Mouse (Mus musculus) retina, embryonic 14.5 days (tissue): ENCODE results near the gene Ninj2.

Source experiments
- DNase-seq: peaks from one replicate; pipeline ENCODE4 v3.0.0-alpha.2; 2015; ENCODE audit warnings: low spot score

Ninj2 gene

GRCm38 (mm10) chr6:120199638-120200394, 106.7 kb downstream of the Ninj2 start:
- DNase-seq: peak; percentile 46

DNA sequence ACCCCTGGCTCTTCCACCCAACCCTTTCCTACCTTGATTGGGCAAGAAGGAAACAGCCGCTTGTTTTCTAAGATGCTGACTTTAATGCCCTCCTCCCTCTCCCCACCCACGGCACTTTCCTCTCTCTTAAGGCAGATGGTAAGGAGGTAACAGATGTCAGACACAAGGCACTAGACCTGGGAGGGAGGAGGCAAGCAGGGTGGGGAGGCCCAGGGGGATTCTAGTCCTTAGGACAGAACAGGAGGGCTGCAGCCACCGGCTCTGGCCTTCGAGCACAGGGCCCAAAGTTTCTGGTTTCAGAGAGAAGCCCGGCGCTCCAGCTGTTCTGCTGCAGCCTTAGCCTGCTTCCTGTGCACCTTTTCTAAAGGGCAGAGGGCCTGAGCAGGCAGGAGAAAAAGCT, 108.8 kb downstream of the Ninj2 start:
- no peak for DNase-seq

GRCm38 (mm10) chr6:120202406-120202805, 109.3 kb downstream of the Ninj2 start:
- peak; percentile 50 for DNase-seq

DNA sequence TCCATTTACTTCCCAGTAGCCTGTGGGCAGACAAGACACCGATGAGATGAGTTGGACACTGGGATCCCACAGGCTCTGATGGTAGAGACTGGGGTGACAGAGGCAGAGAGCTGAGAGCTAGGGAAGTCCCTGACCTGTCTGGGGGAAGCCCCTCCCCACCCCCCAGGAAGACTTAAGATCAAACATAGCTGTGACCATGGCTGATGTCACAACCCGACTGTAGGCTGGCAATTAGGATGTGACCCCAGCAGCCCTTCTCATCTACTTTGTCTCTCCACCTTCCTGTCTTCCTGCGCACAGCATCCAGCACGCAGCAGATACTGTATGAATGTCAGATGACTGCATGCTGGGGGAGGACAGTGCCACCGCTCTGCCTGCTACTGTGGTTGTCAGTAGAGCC, 113.4 kb downstream of the Ninj2 start:
- DNase-seq: no peak

DNA sequence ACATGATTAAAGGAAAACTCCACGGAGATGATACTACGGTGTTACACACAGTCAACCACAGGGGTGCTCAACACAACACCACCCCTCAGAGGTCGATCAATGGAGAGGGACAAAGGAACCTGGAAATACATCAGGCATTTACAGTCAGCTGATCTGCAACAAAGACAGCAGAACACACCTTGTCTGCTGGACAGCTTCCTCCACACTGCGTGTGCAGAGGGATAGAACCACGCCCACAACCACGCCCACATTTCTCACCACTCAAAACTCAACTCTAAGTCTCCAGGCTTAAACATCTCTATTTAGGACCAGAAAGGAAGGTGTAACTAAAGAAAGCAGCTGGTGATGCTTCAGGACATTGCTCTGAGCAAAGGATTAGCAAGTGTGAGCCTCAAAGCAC, 118.4 kb downstream of the Ninj2 start:
- no peak for DNase-seq

DNA sequence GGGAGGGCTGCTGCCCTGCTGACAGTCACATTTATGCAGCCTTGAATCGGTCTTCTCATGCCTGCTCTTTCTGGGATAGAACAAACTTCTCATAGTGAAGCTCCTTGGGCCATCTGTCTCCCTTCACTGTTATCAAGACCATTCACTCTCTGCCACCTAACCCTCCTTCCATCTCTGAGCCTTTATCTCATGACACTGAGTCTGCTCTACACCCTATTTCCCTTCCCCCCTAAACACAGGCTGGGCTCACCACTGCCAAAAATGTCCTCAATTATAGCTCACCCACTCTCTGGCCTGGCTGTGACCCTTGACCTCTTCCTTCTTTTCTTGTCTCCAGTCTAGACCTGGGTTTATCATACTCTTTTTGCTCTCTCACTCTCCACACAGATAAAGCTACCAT, 123.6 kb downstream of the Ninj2 start:
- DNase-seq: no peak

DNA sequence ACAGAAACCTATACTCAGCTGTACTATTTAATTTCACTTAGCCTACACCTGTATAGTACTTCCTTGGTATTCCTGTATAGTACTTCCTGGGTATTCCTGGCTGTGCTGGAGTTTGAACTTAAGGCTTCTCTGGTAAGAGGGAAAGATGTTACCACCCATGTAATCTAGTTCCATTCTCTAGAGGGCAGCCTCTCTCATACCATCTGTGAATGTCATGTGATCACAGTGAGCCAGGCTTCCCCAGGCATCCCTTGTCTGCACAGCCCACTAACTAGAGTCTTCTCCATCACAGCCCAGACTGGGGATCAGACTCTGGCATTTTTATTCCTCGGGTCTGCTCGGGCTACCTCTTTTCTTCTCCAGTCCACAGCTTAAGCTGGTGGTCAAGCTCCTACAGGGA, 126.1 kb downstream of the Ninj2 start:
- DNase-seq: no peak

GRCm38 (mm10) chr6:120222669-120223068, 129.5 kb downstream of the Ninj2 start:
- DNase-seq: peak; percentile 60

GRCm38 (mm10) chr6:120225355-120225754, 132.2 kb downstream of the Ninj2 start:
- DNase-seq: peak; percentile 3

DNA sequence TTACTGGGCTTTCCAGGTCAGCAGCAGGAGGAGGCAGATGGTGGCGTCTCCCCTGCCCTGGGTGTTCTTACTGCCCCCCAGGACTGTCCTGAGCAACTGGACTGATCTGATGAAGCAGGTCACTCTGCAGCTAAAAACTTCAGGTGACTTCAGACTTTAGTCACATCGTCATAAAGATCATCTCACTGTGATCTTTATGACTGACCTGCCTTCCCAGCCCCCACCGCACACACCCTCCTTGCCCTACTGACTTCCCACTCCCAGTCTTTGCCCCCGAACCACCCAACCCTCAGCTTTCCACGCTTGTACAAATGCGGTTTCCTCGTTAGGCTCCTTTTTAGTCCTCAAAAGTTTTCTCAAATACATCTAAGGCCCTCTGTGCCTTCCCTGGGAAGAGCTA, 133.9 kb downstream of the Ninj2 start:
- DNase-seq: no peak

GRCm38 (mm10) chr6:120229806-120230205, 136.7 kb downstream of the Ninj2 start:
- DNase-seq: no peak

- DNase-seq: no peak
These were observed 137.3 kb downstream of the Ninj2 start for GRCm38 (mm10) chr6:120230441-120230840.

DNA sequence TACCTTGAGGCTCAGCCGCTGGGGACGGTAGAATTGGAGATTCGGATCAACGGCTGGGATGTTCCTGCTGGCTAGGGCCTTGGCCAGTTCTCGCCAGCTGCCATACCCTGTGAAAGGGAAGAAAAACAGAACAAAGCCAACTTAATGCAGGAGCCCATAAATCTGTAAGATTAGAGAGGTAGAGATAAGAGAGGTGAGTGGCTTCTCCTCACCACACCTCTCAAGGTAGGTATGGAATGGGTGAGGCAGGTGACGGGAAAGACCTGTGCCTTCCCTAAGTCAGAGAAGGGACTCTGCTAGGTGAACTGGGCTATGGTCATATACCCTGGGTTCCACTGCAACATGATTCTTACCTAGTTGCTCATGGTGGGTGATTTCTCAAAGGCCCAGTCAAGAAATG, 139.7 kb downstream of the Ninj2 start:
- DNase-seq: no peak

- DNase-seq: no peak
These were observed 142.7 kb downstream of the Ninj2 start for GRCm38 (mm10) chr6:120235874-120236273.

DNA sequence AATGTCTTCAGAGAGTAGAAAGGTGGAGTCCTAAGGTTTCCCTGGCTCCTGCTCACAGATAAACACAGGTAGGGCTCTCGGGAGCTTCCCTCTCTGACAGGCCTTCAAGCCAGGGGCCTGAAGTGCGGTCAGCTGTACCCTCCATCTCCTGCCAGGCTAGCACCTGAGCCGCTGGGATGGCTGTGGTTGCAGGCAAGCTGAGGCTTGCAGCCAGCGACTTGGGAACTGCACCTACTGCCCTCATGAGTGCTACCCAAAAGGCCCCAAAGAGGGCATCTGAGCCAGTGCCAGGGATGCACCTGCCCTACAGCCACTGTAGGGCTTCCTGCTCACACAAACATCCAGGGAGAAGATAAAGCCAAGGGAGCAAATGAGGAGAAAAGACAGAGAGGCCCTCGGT, 147.3 kb downstream of the Ninj2 start:
- no peak for DNase-seq

DNA sequence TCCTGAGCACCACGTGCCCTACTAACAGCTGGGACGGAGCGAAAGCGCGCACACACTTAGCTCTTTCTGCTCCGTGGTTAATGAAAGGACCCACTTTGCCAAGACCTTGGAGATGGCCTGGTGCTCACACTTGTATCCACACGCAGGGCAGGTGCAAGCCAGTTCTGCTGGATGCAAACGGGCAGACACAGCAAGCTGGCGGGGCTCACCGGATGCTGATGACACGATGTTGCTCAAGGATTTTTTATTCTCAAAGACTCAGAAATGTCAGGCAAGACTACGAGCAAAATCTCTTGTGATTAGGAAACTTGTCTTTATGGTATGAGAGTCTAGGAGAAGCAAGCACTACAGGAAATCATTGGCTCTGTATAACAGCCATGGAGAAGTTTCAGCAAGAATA, 148.3 kb downstream of the Ninj2 start:
- DNase-seq: no peak

DNA sequence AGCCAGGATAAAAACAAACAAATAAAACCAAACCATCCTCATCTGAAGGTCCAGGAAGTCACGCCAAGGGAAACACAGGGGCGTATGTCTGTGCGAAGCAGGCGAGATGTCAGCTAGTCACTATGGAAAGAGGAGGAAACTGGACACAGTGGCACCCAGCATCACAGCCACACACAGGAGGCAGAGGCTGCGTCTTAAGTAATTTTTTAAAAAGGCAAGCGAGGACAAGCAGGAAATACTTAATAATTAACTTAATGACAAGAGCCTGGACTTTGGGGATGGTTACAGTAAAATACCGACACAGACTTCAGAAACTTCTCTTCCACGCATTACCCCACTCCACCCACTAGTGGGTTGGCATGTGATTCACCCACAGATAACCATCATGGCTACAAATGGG, 149.4 kb downstream of the Ninj2 start:
- no peak for DNase-seq

DNA sequence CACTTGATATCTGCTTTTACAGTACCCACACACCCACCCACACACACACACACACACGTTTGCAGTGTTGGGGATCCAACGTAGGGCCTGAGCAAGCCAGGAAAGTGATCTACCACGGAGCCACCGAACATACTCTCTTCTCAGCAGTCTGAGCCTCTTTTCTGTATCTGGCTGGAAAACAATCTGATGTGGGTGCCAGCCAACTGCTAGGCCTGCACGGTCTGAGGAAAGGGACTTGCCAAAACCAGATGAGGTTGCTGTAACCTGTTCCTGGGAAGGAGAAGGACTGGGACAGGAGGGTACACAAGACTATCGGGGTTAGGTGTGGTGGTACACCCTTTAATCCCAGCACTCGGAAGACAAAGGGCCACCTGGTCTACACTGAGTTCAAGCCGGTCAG, 150.1 kb downstream of the Ninj2 start:
- DNase-seq: no peak

GRCm38 (mm10) chr6:120246676-120247075, 153.5 kb downstream of the Ninj2 start:
- DNase-seq: no peak

DNA sequence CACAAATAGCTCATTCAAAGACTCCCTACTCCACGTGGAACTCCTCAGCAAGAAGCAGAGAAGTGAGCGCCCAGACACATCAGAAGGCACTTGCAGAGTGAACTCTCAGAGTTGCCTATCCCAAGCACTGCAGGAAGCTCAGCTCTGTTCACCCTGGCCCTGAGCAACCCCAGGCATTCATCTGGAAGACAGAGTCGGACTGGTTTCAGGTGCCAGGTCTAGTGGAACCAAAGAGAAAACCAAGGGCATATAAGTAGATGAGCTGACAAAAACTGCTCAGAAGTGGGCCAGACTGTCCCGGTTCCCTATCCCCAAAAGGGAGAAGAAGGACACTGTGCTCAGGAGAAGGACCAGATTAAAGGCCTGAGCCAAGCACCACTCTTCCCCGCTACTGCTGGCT, 156.7 kb downstream of the Ninj2 start:
- no peak for DNase-seq
